Mouse (Mus musculus) lung, embryonic 16.5 days (tissue): Measurements from ENCODE around the gene Ubxn11. TPM values are rescaled to one million over a fixed set of nuclear protein-coding genes. Genes with fewer than 3 reads are reported as not detected.
A peak's percentile ranks its signal among the peaks of the same experiment; 100 is the strongest.
"Not testable (repeated sequence)": the region's sequence is repeated elsewhere in the genome, so short reads cannot be mapped to it uniquely, and the experiment has no call there.

Experiments
- ATAC-seq: fragments of 200-750 bp; cut with Nextera tagmentation; 2 replicates; pipeline ENCODE4 v1.8.0; 2017; ENCODE audit warnings: low read depth, mild to moderate bottlenecking, moderate library complexity
- H3K27ac ChIP-seq: fragments of 300-500 bp; sonication (generic); 2 replicates; pipeline ENCODE4 v1.5.1; 2014; ENCODE audit warnings: mild to moderate bottlenecking, control low read depth, low read length
- H3K27me3 ChIP-seq: fragments of 300-500 bp; sonication (generic); 2 replicates; pipeline ENCODE4 v1.6.1; 2014; ENCODE audit warnings: low read depth, low read length, mixed read lengths; ENCODE audit not compliant: control insufficient read depth, insufficient read depth
- H3K36me3 ChIP-seq: fragments of 300-500 bp; sonication (generic); 2 replicates; pipeline ENCODE4 v1.6.1; 2014; ENCODE audit warnings: low read length; ENCODE audit not compliant: control insufficient read depth, insufficient read depth
- H3K4me1 ChIP-seq: fragments of 300-500 bp; sonication (generic); replicated peaks from 2 replicates; pipeline ENCODE4 v1.6.1; 2014; ENCODE audit warnings: low read length, mixed read lengths; ENCODE audit not compliant: control insufficient read depth, insufficient read depth
- H3K4me2 ChIP-seq: fragments of 300-500 bp; sonication (generic); 2 replicates; pipeline ENCODE4 v1.6.1; 2014; ENCODE audit warnings: low read depth, low read length, control low read depth
- H3K4me3 ChIP-seq: fragments of 300-500 bp; sonication (generic); 2 replicates; pipeline ENCODE4 v1.5.1; 2014; ENCODE audit warnings: mild to moderate bottlenecking, low read length, control low read depth
- H3K9ac ChIP-seq: fragments of 300-500 bp; sonication (generic); 2 replicates; pipeline ENCODE4 v1.6.1; 2014; ENCODE audit warnings: low read length, control low read depth
- H3K9me3 ChIP-seq: fragments of 300-500 bp; sonication (generic); 2 replicates; pipeline ENCODE4 v1.6.1; 2016; ENCODE audit warnings: low read length; ENCODE audit not compliant: control insufficient read depth
- WGBS: fragments of 180-500 bp; shearing (Covaris S2); extraction: QIAGEN DNeasy Blood & Tissue Kit; methylation state at CpG from one replicate; pipeline ENCODE4 v1.1.7; 2014; 5-methylcytosine and 5-hydroxymethylcytosine counted together
- polyA plus RNA-seq: library from polyadenylated mRNA; unstranded; fragments of >200 nt; fragmentation: Nextera tagmentation; extraction: Ambion mirVana; gene quantifications from 2 replicates; pipeline ENCODE4 v1.2.1, GENCODE M21; 2015

The Ubxn11 gene
- polyA plus RNA-seq, 1 experiment from 2014 or later, result 14.9 TPM

DNA sequence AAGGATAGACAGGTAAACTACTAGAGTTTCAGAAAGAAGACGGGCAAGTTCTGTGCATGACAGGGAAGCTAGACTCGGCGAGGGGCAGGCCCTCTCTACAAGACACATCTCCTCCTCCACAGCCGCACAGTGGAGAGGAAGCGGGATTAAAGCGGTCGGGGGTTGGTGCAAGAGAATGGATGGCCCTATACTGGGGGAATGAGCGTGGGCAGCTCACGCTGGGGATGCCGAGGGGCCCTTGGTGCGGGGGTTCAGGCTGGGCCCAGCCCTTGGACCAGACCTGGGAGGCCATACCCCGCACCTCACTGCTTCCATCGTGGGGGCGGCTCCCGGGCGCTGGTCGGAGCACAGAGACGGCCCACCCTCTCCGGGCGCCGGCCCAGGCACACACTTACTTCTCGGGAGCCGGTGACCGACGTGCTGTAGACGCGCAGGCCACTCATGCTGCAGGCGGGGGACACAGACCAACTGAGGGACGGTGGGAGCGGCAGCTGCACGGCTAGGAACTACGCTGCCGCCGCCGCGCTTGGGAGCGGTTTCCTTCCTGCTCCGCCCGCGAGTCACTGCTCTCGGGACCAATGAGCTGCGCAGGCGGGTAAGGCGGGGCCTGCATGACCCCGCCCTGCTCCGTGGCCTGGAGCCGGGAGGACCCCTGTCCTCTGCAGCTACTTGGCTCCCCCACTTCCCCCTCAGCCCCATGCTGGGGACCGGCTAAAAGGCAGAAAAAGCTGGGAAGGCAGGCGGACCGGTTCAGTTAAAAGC lies 26.0 kb downstream of the Ubxn11 start, which contains the start of gene Sh3bgrl3:
Gene Sh3bgrl3, minus strand, starts transcription at position 569 of the 762 bp plus-strand sequence.
- H3K9me3 ChIP-seq, result no peaks in the 10 kb centered on the region
- peak within 1 kb of the TSS; percentile 84 for H3K4me3 ChIP-seq
- peak within 1 kb of the TSS; percentile 90 for H3K9ac ChIP-seq
- ATAC-seq, result peak; percentile 97
- H3K27me3 ChIP-seq, result no peaks in the 10 kb centered on the region
- H3K4me1 ChIP-seq, result peaks cover 16% of the 10 kb centered on the region
- WGBS, result under 1% methylated on average over 50 of the region's 50 CpGs
- peak within 1 kb of the TSS; percentile 96 for H3K27ac ChIP-seq
- H3K36me3 ChIP-seq, result peaks cover 5% of the 10 kb centered on the region; the same call in 1 of the 2 replicates
- peak within 1 kb of the TSS; percentile 83 for H3K4me2 ChIP-seq

DNA sequence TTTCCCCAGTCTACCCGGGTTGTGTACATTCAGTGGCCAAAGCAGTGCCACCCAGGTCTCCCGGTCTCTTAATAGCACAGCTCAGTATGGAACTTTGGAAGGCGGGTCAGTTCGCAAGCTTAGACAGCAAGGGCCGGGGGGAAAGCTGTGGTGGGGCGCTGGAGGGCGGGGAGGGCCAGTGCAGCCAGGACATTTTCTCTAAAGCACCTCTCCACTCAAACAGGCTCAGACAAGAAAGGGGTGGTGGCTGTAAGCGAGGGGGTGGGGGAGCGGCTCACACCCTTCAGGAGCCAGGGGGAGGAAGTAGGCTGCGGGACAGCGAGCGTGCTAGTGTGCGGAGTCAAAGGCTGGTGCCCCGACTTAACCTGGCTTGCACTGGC lies 26.6 kb downstream of the Ubxn11 start:
- peaks cover 5% of the 10 kb centered on the region; the same call in 1 of the 2 replicates for H3K36me3 ChIP-seq
- H3K9ac ChIP-seq, result peak overlapping the region; percentile 90
- H3K27ac ChIP-seq, result peak overlapping the region; percentile 96
- H3K4me3 ChIP-seq, result peak overlapping the region; percentile 84
- peak; percentile 79 for ATAC-seq
- peaks cover 16% of the 10 kb centered on the region for H3K4me1 ChIP-seq
- H3K9me3 ChIP-seq, result no peaks in the 10 kb centered on the region
- H3K27me3 ChIP-seq, result no peaks in the 10 kb centered on the region
- H3K4me2 ChIP-seq, result peak overlapping the region; percentile 83
- WGBS, result under 1% methylated on average over 14 of the region's 14 CpGs

DNA sequence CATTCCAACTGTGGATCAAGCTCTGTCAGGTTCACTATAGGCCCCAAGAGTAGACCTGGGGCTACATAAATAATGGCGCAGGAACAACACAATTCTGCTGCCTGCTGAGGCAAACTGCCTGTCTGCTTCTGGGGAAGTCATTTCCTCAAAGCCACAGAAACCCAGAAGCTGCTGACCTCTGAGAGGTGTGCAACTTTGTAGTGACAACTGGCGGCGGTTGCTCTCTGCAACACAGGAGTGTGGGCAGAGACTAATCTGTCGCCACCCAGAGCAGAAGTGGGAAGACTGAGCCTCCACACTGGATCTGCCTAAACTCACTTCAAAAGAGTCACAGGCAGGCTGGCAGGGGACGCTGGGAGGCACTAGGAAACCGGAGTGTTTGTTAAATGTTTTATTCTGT lies 27.1 kb downstream of the Ubxn11 start:
- Histone ChIP-seq H3K4me2 (peak overlapping the region; percentile 83), H3K27me3 (no peaks in the 10 kb centered on the region), H3K36me3 (peaks cover 5% of the 10 kb centered on the region; the same call in 1 of the 2 replicates), H3K9ac (peak overlapping the region; percentile 90), H3K9me3 (no peaks in the 10 kb centered on the region), H3K4me3 (peak overlapping the region; percentile 84), H3K4me1 (peaks cover 16% of the 10 kb centered on the region), H3K27ac (peak overlapping the region; percentile 96)
- 26% methylated on average over 6 of the region's 6 CpGs for WGBS
- ATAC-seq, result no peak

DNA sequence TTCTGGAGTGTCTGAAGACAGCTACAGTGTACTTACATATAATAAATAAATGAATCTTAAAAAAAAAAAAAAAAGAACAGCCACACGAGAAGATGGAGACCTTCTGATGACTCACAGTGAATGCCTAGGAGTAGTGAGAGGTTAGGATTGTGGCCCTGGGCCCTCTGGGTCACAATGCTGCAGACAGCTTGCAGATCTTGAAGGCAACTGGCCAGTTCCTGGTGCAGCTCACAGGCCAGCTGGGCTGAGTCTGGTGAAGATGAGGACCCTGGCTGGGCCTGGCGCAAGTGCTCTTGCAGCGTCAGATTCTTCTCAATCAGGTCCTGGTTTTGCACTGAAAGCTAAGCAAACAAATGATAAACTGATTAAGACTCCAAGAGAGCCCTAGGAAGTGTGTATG lies 29.7 kb downstream of the Ubxn11 start:
- Histone ChIP-seq H3K4me1 (peaks cover 12% of the 10 kb centered on the region), H3K27me3 (no peaks in the 10 kb centered on the region), H3K4me3 (no peak overlapping the region), H3K9ac (no peak overlapping the region), H3K4me2 (no peak overlapping the region), H3K9me3 (no peaks in the 10 kb centered on the region), H3K27ac (no peak overlapping the region), H3K36me3 (peaks cover 5% of the 10 kb centered on the region; the same call in 1 of the 2 replicates)
- no peak for ATAC-seq
- WGBS, result 49% methylated on average over 3 of the region's 3 CpGs

DNA sequence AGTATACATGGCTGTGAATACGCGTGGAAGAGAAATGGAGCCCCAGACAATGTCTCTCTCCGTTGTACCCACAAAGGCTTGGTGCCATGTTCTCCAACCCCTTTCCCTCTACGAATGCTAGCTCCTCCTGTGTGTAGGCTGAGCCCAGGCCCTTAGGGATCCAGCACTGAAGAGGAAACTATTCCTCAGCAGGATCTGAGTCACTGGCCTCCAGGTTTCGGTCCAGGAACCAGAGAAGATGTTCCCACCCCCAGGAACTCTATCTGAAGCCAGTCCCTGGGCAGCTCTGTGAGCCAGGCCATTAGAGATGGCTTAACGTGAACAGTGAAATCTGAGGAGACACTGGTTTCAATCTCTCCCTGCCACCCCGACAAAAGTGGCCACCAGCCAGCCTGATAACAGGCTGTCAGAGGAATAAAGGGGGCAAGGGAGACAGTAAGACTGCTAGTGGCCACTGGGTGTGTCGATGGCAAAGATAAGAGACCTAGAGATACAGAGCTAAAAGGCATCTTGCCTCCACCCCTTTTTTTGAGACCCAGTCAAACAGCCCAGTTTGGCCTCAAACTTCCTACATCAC lies 30.2 kb downstream of the Ubxn11 start:
- no peaks in the 10 kb centered on the region for H3K27me3 ChIP-seq
- 61% methylated on average over 8 of the region's 8 CpGs for WGBS
- no peak for ATAC-seq

GRCm38 (mm10) chr4:134136280-134136926 lies 34.0 kb downstream of the Ubxn11 start:
- Histone ChIP-seq H3K9me3 (no peaks in the 10 kb centered on the region), H3K36me3 (no peaks in the 10 kb centered on the region), H3K4me3 (no peak overlapping the region), H3K4me1 (no peaks in the 10 kb centered on the region), H3K27ac (no peak overlapping the region), H3K27me3 (no peaks in the 10 kb centered on the region), H3K4me2 (no peak overlapping the region), H3K9ac (no peak overlapping the region)
- ATAC-seq, result no peak
- WGBS, result 29% methylated on average over 3 of the region's 3 CpGs

More for the DNA sequence above, 30.2 kb downstream of the Ubxn11 start:
- Histone ChIP-seq H3K4me3 (no peak overlapping the region), H3K9ac (no peak overlapping the region), H3K36me3 (peaks cover 5% of the 10 kb centered on the region; the same call in 1 of the 2 replicates), H3K9me3 (no peaks in the 10 kb centered on the region), H3K4me2 (no peak overlapping the region), H3K4me1 (peaks cover 10% of the 10 kb centered on the region), H3K27ac (no peak overlapping the region)

DNA sequence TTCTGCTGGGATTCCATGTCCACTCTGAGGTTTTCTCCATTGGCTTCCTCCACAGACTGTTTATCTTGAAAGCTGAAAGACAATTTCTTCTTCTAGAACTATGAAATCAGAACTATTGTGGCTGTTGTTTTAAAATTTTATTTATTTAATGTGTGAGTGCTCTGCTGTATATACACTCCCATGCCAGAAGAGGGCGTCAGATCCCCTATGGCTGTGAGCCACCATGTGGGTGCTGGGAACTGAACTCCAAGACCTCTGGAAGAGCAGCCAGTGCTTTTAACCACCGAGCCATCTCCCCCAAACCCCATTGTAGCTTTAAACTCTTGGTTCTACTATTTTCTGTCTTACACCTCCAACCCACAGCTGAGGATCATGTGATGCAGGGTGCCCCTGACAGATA lies 36.5 kb downstream of the Ubxn11 start:
- Histone ChIP-seq H3K9ac (no peak overlapping the region), H3K4me2 (no peak overlapping the region), H3K9me3 (no peaks in the 10 kb centered on the region), H3K27me3 (no peaks in the 10 kb centered on the region), H3K27ac (no peak overlapping the region), H3K36me3 (peaks cover under 1% of the 10 kb centered on the region; the same call in 1 of the 2 replicates), H3K4me1 (no peaks in the 10 kb centered on the region), H3K4me3 (no peak overlapping the region)
- ATAC-seq, result no peak
- WGBS, result 76% methylated on average over 2 of the region's 2 CpGs

DNA sequence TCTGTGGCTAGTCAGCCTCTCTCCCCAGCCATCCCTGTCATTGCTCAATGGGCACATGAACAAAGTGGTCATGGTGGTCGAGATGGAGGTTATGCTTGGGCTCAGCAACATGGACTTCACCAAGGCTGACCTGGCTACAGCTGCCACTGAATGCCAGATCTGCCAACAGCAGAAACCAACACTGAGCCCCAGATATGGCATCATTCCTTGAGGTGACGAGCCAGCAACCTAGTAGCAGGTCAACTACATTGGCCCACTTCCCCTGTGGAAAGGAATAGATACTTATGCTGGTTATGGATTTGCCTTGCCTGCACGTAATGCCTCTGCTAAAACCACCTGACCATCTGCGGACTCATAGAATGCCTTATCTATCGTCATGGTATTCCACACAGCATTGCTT lies 41.9 kb downstream of the Ubxn11 start:
- H3K4me3 ChIP-seq, H3K9ac ChIP-seq, H3K9me3 ChIP-seq, H3K27me3 ChIP-seq, H3K27ac ChIP-seq, H3K4me1 ChIP-seq, H3K4me2 ChIP-seq, H3K36me3 ChIP-seq, ATAC-seq: not testable (repeated sequence)
- WGBS, result 91% methylated on average over 5 of the region's 5 CpGs

DNA sequence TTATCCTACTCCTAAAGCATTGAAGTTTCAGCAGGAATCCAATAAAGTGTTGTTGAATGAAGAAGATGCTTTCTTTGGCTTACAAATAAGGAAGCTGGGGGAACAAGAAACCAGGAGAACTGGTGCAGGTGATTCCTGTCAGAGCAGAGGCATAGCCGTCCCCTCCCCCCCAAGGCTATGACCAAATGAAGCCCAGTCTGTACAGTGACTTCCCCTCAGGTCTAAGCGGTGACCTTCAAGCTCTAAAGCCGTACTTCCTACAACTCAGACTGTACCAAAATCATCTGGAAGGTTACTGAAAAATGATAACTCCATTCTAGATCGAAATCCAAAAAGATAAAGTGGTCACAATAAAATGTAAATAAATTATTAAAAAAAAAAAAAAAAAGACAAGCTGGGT lies 47.0 kb downstream of the Ubxn11 start:
- ATAC-seq, result no peak
- H3K27ac ChIP-seq, result no peak overlapping the region
- H3K27me3 ChIP-seq, result no peaks in the 10 kb centered on the region
- no peak overlapping the region for H3K9ac ChIP-seq
- H3K9me3 ChIP-seq, result no peaks in the 10 kb centered on the region
- WGBS, result 87% methylated on average over 4 of the region's 4 CpGs
- H3K4me3 ChIP-seq, result no peak overlapping the region
- no peaks in the 10 kb centered on the region for H3K4me1 ChIP-seq
- peaks cover 19% of the 10 kb centered on the region for H3K36me3 ChIP-seq
- H3K4me2 ChIP-seq, result no peak overlapping the region
